ENCODE assay signal across 7 mouse cellular contexts in the genomic region with DNA sequence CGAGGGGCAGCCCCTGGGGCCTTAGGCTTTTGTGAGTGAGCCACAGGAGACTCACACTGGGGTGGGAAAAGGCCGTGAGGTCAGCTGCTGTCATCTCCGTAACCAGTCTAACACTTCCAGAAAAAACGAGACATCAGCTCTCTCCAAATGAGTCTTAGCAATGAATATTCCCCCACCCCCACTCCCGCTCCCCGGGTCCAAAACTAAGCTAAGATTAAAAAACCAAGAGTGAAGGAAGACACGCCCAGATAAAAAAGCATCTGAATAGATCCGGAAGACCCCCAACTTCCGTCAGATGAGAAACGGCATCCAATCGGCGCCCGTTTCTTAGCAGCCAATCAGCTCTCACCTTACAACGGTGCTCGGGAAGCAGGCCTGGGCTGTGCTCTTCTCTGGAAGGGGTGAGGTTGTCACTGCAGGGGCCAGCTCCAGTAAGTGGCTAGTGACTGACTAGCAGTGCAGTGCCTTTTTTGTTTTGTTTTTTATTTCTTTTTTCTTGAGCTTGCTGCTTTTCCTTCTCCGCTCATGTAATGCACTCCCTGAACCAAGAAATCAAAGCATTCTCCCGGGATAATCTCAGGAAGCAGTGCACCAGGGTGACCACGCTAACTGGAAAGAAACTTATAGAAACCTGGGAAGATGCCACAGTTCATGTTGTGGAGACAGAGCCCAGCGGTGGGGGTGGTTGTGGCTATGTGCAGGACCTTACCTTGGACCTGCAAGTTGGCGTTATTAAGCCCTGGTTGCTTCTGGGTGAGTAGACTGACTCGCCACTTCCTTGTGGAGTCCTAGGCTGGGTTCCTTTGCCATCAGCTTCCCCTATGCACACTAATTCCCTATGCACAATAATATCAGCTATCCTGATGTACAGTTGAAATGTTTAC. TPM values are rescaled to one million over a fixed set of nuclear protein-coding genes. Genes with fewer than 3 reads are reported as not detected.
DNase-seq lines count a peak whose midpoint lies in the region; ATAC-seq and TF ChIP-seq lines count a peak whose summit lies in the region.

A gene (plus strand): TSS at position 192 of the 884 bp plus-strand sequence.
A gene (plus strand): TSS at position 383 of the 884 bp plus-strand sequence.

- H3K4me2 ChIP-seq in embryonic facial prominence, embryonic 11.5 days (ENCODE audit: low read depth, low read length): peak within 1 kb of the TSS; percentile 79
- H3K4me2 ChIP-seq in limb, embryonic 12.5 days: peak within 1 kb of the TSS; percentile 60
- H3K4me2 ChIP-seq in midbrain, embryonic 15.5 days: peak within 1 kb of the TSS; percentile 72

- peak; percentile 98 for ATAC-seq in embryonic facial prominence, embryonic 11.5 days (replicated peaks; ENCODE audit: insufficient number of reproducible peaks, low FRiP score, low TSS enrichment, low read depth)
- peak; percentile 99 for ATAC-seq in limb, embryonic 12.5 days (ENCODE audit: insufficient number of reproducible peaks, insufficient read depth, low FRiP score, low TSS enrichment, low read depth)
- ATAC-seq in midbrain, embryonic 15.5 days (replicated peaks): peak; percentile 100

- DNase-seq in adrenal gland, postnatal 14 days: peak; percentile 95
- DNase-seq in embryonic facial prominence, embryonic 11.5 days (ENCODE audit: low spot score): peak; percentile 96
- peak; percentile 96 to 99 for DNase-seq in heart, adult 18-20 months
- peak; percentile 98 for DNase-seq in kidney, adult 2 months
- DNase-seq in spleen, adult 2 months (ENCODE audit: low read depth in 1 of 2, low spot score in 2 of 2): peak; percentile 84 to 90

- no peaks in the 10 kb centered on the region for H3K27me3 ChIP-seq in embryonic facial prominence, embryonic 11.5 days (ENCODE audit: control insufficient read depth, insufficient read depth, low read length)
- no peaks in the 10 kb centered on the region for H3K27me3 ChIP-seq in kidney, adult 2 months (replicated peaks; ENCODE audit: control insufficient read depth, insufficient read depth, low read length)
- no peaks in the 10 kb centered on the region for H3K27me3 ChIP-seq in limb, embryonic 12.5 days
- H3K27me3 ChIP-seq in midbrain, embryonic 15.5 days (replicated peaks): no peaks in the 10 kb centered on the region
- no peaks in the 10 kb centered on the region for H3K27me3 ChIP-seq in spleen, adult 2 months (ENCODE audit: control insufficient read depth, insufficient read depth, low read length)

- H3K9ac ChIP-seq in embryonic facial prominence, embryonic 11.5 days (replicated peaks; ENCODE audit: low read length): peak within 1 kb of the TSS; percentile 70
- H3K9ac ChIP-seq in limb, embryonic 12.5 days (replicated peaks): peak within 1 kb of the TSS; percentile 61
- H3K9ac ChIP-seq in midbrain, embryonic 15.5 days: peak within 1 kb of the TSS; percentile 71

- TF ChIP-seq CTCF in kidney, adult 2 months (conservative IDR thresholded peaks at IDR 0.05; ENCODE audit: insufficient read depth, insufficient read length, low read depth, low read length): no peak
- TF ChIP-seq CTCF in spleen, adult 2 months (IDR thresholded peaks at IDR 0.05; ENCODE audit: extremely low read depth, insufficient read depth, insufficient read length, insufficient replicate concordance): no peak

- no peaks in the 10 kb centered on the region for H3K9me3 ChIP-seq in embryonic facial prominence, embryonic 11.5 days (replicated peaks; ENCODE audit: control insufficient read depth, low read length)
- H3K9me3 ChIP-seq in limb, embryonic 12.5 days: no peaks in the 10 kb centered on the region
- no peaks in the 10 kb centered on the region for H3K9me3 ChIP-seq in midbrain, embryonic 15.5 days

- WGBS in embryonic facial prominence, embryonic 11.5 days: 3% methylated on average over 21 of the region's 21 CpGs
- WGBS in kidney, adult 2 months: under 1% methylated on average over 21 of the region's 21 CpGs
- WGBS in limb, embryonic 12.5 days: 3% methylated on average over 21 of the region's 21 CpGs
- WGBS in midbrain, embryonic 15.5 days: under 1% methylated on average over 21 of the region's 21 CpGs
- 2% methylated on average over 21 of the region's 21 CpGs for WGBS in spleen, adult 2 months

- TF ChIP-seq POLR2A in kidney, adult 2 months (IDR thresholded peaks at IDR 0.05; ENCODE audit: low read depth, low read length): peak; percentile 91
- peak; percentile 83 for TF ChIP-seq POLR2A in spleen, adult 2 months (IDR thresholded peaks at IDR 0.05; ENCODE audit: low read depth, low read length)

- no peaks in the 10 kb centered on the region for H3K4me1 ChIP-seq in embryonic facial prominence, embryonic 11.5 days (ENCODE audit: control insufficient read depth, insufficient read depth, low read length)
- H3K4me1 ChIP-seq in kidney, adult 2 months (ENCODE audit: control insufficient read depth, insufficient read depth, low read length): peaks cover 2% of the 10 kb centered on the region; the same call in 1 of the 2 replicates
- peaks cover 4% of the 10 kb centered on the region; the same call in 1 of the 2 replicates for H3K4me1 ChIP-seq in limb, embryonic 12.5 days (replicated peaks)
- H3K4me1 ChIP-seq in midbrain, embryonic 15.5 days: peaks cover 11% of the 10 kb centered on the region
- H3K4me1 ChIP-seq in spleen, adult 2 months (ENCODE audit: control insufficient read depth, insufficient read depth, insufficient read length): peaks cover 3% of the 10 kb centered on the region; the same call in 1 of the 2 replicates

- H3K27ac ChIP-seq in embryonic facial prominence, embryonic 11.5 days (replicated peaks; ENCODE audit: low read depth, low read length): no peak within 1 kb of the TSS
- H3K27ac ChIP-seq in kidney, adult 2 months (ENCODE audit: insufficient read depth, low read depth, low read length): peak within 1 kb of the TSS; percentile 67
- H3K27ac ChIP-seq in limb, embryonic 12.5 days: peak within 1 kb of the TSS; percentile 36; the same call in 1 of the 2 replicates
- peak within 1 kb of the TSS; percentile 85 for H3K27ac ChIP-seq in midbrain, embryonic 15.5 days
- peak within 1 kb of the TSS; percentile 52 for H3K27ac ChIP-seq in spleen, adult 2 months (ENCODE audit: insufficient read depth, low read length)

- no peaks in the 10 kb centered on the region for H3K36me3 ChIP-seq in embryonic facial prominence, embryonic 11.5 days (replicated peaks; ENCODE audit: control insufficient read depth, insufficient read depth, low read depth, low read length)
- H3K36me3 ChIP-seq in kidney, adult 2 months (ENCODE audit: control insufficient read depth, insufficient read depth, low read length): no peaks in the 10 kb centered on the region
- H3K36me3 ChIP-seq in limb, embryonic 12.5 days: peaks cover 4% of the 10 kb centered on the region
- no peaks in the 10 kb centered on the region for H3K36me3 ChIP-seq in midbrain, embryonic 15.5 days (replicated peaks)
- no peaks in the 10 kb centered on the region for H3K36me3 ChIP-seq in spleen, adult 2 months (ENCODE audit: control insufficient read depth, insufficient read depth, low read length)

- peak within 1 kb of the TSS; percentile 60 for H3K4me3 ChIP-seq in embryonic facial prominence, embryonic 11.5 days (ENCODE audit: low read depth, low read length)
- H3K4me3 ChIP-seq in kidney, adult 2 months (ENCODE audit: insufficient read depth, low read depth, low read length): peak within 1 kb of the TSS; percentile 99
- peak within 1 kb of the TSS; percentile 56 for H3K4me3 ChIP-seq in limb, embryonic 12.5 days (replicated peaks)
- H3K4me3 ChIP-seq in midbrain, embryonic 15.5 days: peak within 1 kb of the TSS; percentile 66
- H3K4me3 ChIP-seq in spleen, adult 2 months (ENCODE audit: extremely low read depth, insufficient read depth, insufficient read length): peak within 1 kb of the TSS; percentile 72

RNA-seq across cellular contexts. Expression of the first gene that starts in this region (rescaled TPM):
- total RNA-seq in adrenal gland, postnatal 14 days (2021): 10.9 and 11.8 TPM in 2 replicates
- 18.4 and 20.5 TPM in 2 replicates for polyA plus RNA-seq in embryonic facial prominence, embryonic 11.5 days (2014; fragmentation: Nextera tagmentation; extraction: Ambion mirVana)
- total RNA-seq in heart, adult 18-20 months (2021): 10 to 100 TPM in 1 of 2 experiments, 1 to 10 TPM in 1; 9.8 to 10.0 TPM
- 6.0 and 7.8 TPM in 2 replicates for polyA plus RNA-seq in kidney, adult 2 months (2012; rRNA removed)
- 15.6 and 17.5 TPM in 2 replicates for polyA plus RNA-seq in limb, embryonic 12.5 days (2016; fragmentation: Nextera tagmentation; extraction: Ambion mirVana)
- 15.4 and 18.0 TPM in 2 replicates for polyA plus RNA-seq in midbrain, embryonic 15.5 days (2015; fragmentation: Nextera tagmentation; extraction: Ambion mirVana)
- 1.9 and 2.2 TPM in 2 replicates for polyA plus RNA-seq in spleen, adult 2 months (2012; rRNA removed)

RNA-seq across cellular contexts. Expression of the second gene that starts in this region (rescaled TPM):
- total RNA-seq in adrenal gland, postnatal 14 days (2021): 18.6 and 22.9 TPM in 2 replicates
- 67.0 and 68.2 TPM in 2 replicates for polyA plus RNA-seq in embryonic facial prominence, embryonic 11.5 days (2014; fragmentation: Nextera tagmentation; extraction: Ambion mirVana)
- total RNA-seq in heart, adult 18-20 months (2021): 1 to 10 TPM; 7.1 to 8.3 TPM
- polyA plus RNA-seq in kidney, adult 2 months (2012; rRNA removed): 20.5 and 22.0 TPM in 2 replicates
- 53.9 and 55.0 TPM in 2 replicates for polyA plus RNA-seq in limb, embryonic 12.5 days (2016; fragmentation: Nextera tagmentation; extraction: Ambion mirVana)
- 57.4 and 58.4 TPM in 2 replicates for polyA plus RNA-seq in midbrain, embryonic 15.5 days (2015; fragmentation: Nextera tagmentation; extraction: Ambion mirVana)
- polyA plus RNA-seq in spleen, adult 2 months (2012; rRNA removed): 15.2 and 15.6 TPM in 2 replicates
